Mouse (Mus musculus): ENCODE measurements around the gene Lmln. TPM values are rescaled to one million over a fixed set of nuclear protein-coding genes. Genes with fewer than 3 reads are reported as not detected.

Gene Lmln
- polyA plus RNA-seq, 1 experiment from 2014 or later: 4.5 TPM

DNA sequence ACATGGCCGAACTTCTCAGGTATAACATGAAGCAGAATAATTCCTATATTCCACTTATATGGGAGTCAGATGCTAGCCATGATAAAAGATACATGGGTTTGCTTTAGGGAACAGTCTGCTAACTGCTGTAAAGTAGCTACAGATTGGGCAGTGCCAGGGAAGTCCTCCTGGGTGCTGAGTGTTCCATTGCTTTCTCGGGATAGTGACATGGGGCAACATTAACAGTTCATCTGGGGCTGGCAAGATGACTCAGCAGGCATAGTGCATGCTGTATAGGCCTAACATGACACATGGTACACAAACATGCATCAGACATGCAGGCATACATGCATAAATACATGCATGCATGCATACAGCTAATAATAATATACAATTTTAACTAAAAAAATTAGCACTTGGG, 21.7 kb downstream of the Lmln start:
- WGBS: 86% methylated on average over 2 of the region's 2 CpGs
- no peaks in the 10 kb centered on the region for H3K27me3 ChIP-seq (replicated peaks; ENCODE audit: control insufficient read depth, insufficient read depth, low read length)
- H3K27ac ChIP-seq (ENCODE audit: low read length): no peak overlapping the region
- peaks cover 2% of the 10 kb centered on the region; the same call in 1 of the 2 replicates for H3K36me3 ChIP-seq (ENCODE audit: control insufficient read depth, insufficient read depth)
- no peak overlapping the region for H3K9ac ChIP-seq (replicated peaks; ENCODE audit: low read depth, low read length)
- no peaks in the 10 kb centered on the region for H3K4me1 ChIP-seq (replicated peaks; ENCODE audit: control insufficient read depth, insufficient read depth, low read length)
- no peak overlapping the region for H3K4me3 ChIP-seq (replicated peaks; ENCODE audit: low read length)
- H3K9me3 ChIP-seq (ENCODE audit: control insufficient read depth, low read length): no peaks in the 10 kb centered on the region
- ATAC-seq: no peak
- H3K4me2 ChIP-seq (ENCODE audit: low read length): no peak overlapping the region

DNA sequence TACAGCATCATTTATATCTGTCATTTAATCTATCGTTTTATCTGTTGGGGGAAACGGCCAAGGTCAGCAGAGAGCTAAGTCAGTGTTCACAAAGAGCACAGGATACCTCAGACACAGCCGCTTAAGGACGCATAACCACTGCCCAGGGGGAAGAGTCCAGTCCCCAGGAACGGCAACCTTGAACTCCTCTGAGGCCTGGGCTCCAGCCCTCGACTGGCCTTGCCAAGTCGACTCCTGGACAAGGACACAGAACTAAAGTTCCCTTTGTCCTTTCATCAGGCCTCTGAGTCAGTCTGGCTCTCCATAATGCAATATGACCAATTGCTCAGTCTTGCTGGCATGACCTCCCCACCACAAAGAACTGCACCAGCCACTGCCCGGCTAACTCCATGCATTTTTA, 23.3 kb downstream of the Lmln start:
- H3K27ac ChIP-seq (ENCODE audit: low read length): no peak overlapping the region
- H3K27me3 ChIP-seq (replicated peaks; ENCODE audit: control insufficient read depth, insufficient read depth, low read length): no peaks in the 10 kb centered on the region
- no peak for ATAC-seq
- no peaks in the 10 kb centered on the region for H3K4me1 ChIP-seq (replicated peaks; ENCODE audit: control insufficient read depth, insufficient read depth, low read length)
- H3K4me2 ChIP-seq (ENCODE audit: low read length): no peak overlapping the region
- 86% methylated on average over 8 of the region's 8 CpGs for WGBS
- H3K36me3 ChIP-seq (ENCODE audit: control insufficient read depth, insufficient read depth): peaks cover 2% of the 10 kb centered on the region; the same call in 1 of the 2 replicates
- no peak overlapping the region for H3K9ac ChIP-seq (replicated peaks; ENCODE audit: low read depth, low read length)
- H3K9me3 ChIP-seq (ENCODE audit: control insufficient read depth, low read length): no peaks in the 10 kb centered on the region
- no peak overlapping the region for H3K4me3 ChIP-seq (replicated peaks; ENCODE audit: low read length)

GRCm38 (mm10) chr16:33113726-33114125, 51.4 kb downstream of the Lmln start:
- no peak overlapping the region for H3K27ac ChIP-seq (ENCODE audit: low read length)
- peaks cover 6% of the 10 kb centered on the region for H3K4me1 ChIP-seq (replicated peaks; ENCODE audit: control insufficient read depth, insufficient read depth, low read length)
- no peaks in the 10 kb centered on the region; the same call in 1 of the 2 replicates for H3K36me3 ChIP-seq (ENCODE audit: control insufficient read depth, insufficient read depth)
- H3K4me3 ChIP-seq (replicated peaks; ENCODE audit: low read length): no peak overlapping the region
- no peak overlapping the region for H3K9ac ChIP-seq (replicated peaks; ENCODE audit: low read depth, low read length)
- ATAC-seq: no peak
- H3K27me3 ChIP-seq (replicated peaks; ENCODE audit: control insufficient read depth, insufficient read depth, low read length): no peaks in the 10 kb centered on the region
- H3K9me3 ChIP-seq (ENCODE audit: control insufficient read depth, low read length): no peaks in the 10 kb centered on the region
- no peak overlapping the region for H3K4me2 ChIP-seq (ENCODE audit: low read length)
- 12% methylated on average over 4 of the region's 4 CpGs for WGBS

GRCm38 (mm10) chr16:33123373-33123772, 61.1 kb downstream of the Lmln start:
- Histone ChIP-seq H3K9ac (replicated peaks; ENCODE audit: low read depth, low read length) (no peak overlapping the region), H3K27ac (ENCODE audit: low read length) (no peak overlapping the region), H3K4me1 (replicated peaks; ENCODE audit: control insufficient read depth, insufficient read depth, low read length) (peaks cover 5% of the 10 kb centered on the region; the same call in 1 of the 2 replicates), H3K4me2 (ENCODE audit: low read length) (no peak overlapping the region), H3K4me3 (replicated peaks; ENCODE audit: low read length) (no peak overlapping the region), H3K36me3 (ENCODE audit: control insufficient read depth, insufficient read depth) (no peaks in the 10 kb centered on the region), H3K9me3 (ENCODE audit: control insufficient read depth, low read length) (no peaks in the 10 kb centered on the region), H3K27me3 (replicated peaks; ENCODE audit: control insufficient read depth, insufficient read depth, low read length) (no peaks in the 10 kb centered on the region)
- WGBS: 72% methylated on average over 8 of the region's 8 CpGs
- no peak for ATAC-seq

GRCm38 (mm10) chr16:33123938-33124820, 61.9 kb downstream of the Lmln start:
- no peak for ATAC-seq
- Histone ChIP-seq H3K4me1 (replicated peaks; ENCODE audit: control insufficient read depth, insufficient read depth, low read length) (peaks cover 5% of the 10 kb centered on the region; the same call in 1 of the 2 replicates), H3K27me3 (replicated peaks; ENCODE audit: control insufficient read depth, insufficient read depth, low read length) (no peaks in the 10 kb centered on the region), H3K27ac (ENCODE audit: low read length) (no peak overlapping the region), H3K9ac (replicated peaks; ENCODE audit: low read depth, low read length) (no peak overlapping the region), H3K36me3 (ENCODE audit: control insufficient read depth, insufficient read depth) (no peaks in the 10 kb centered on the region), H3K9me3 (ENCODE audit: control insufficient read depth, low read length) (no peaks in the 10 kb centered on the region), H3K4me2 (ENCODE audit: low read length) (no peak overlapping the region), H3K4me3 (replicated peaks; ENCODE audit: low read length) (no peak overlapping the region)
- 75% methylated on average over 24 of the region's 24 CpGs for WGBS

GRCm38 (mm10) chr16:33127052-33127451, 64.7 kb downstream of the Lmln start:
- Histone ChIP-seq H3K4me3 (replicated peaks; ENCODE audit: low read length) (no peak overlapping the region), H3K9ac (replicated peaks; ENCODE audit: low read depth, low read length) (no peak overlapping the region), H3K9me3 (ENCODE audit: control insufficient read depth, low read length) (no peaks in the 10 kb centered on the region), H3K27ac (ENCODE audit: low read length) (no peak overlapping the region), H3K4me2 (ENCODE audit: low read length) (no peak overlapping the region), H3K36me3 (ENCODE audit: control insufficient read depth, insufficient read depth) (no peaks in the 10 kb centered on the region), H3K27me3 (replicated peaks; ENCODE audit: control insufficient read depth, insufficient read depth, low read length) (no peaks in the 10 kb centered on the region), H3K4me1 (replicated peaks; ENCODE audit: control insufficient read depth, insufficient read depth, low read length) (peaks cover 5% of the 10 kb centered on the region; the same call in 1 of the 2 replicates)
- WGBS: 82% methylated on average over 6 of the region's 6 CpGs
- no peak for ATAC-seq

GRCm38 (mm10) chr16:33130731-33131130, 68.4 kb downstream of the Lmln start:
- no peak for ATAC-seq
- H3K27ac ChIP-seq (ENCODE audit: low read length): no peak overlapping the region
- H3K9ac ChIP-seq (replicated peaks; ENCODE audit: low read depth, low read length): no peak overlapping the region
- 33% methylated on average over 4 of the region's 4 CpGs for WGBS
- H3K36me3 ChIP-seq (ENCODE audit: control insufficient read depth, insufficient read depth): no peaks in the 10 kb centered on the region
- no peaks in the 10 kb centered on the region for H3K9me3 ChIP-seq (ENCODE audit: control insufficient read depth, low read length)
- no peak overlapping the region for H3K4me3 ChIP-seq (replicated peaks; ENCODE audit: low read length)
- no peak overlapping the region for H3K4me2 ChIP-seq (ENCODE audit: low read length)
- no peaks in the 10 kb centered on the region for H3K27me3 ChIP-seq (replicated peaks; ENCODE audit: control insufficient read depth, insufficient read depth, low read length)
- 0 out of 2 replicates have a peak, but pooled peaks cover 3% of the 10 kb centered on the region for H3K4me1 ChIP-seq (replicated peaks; ENCODE audit: control insufficient read depth, insufficient read depth, low read length)

DNA sequence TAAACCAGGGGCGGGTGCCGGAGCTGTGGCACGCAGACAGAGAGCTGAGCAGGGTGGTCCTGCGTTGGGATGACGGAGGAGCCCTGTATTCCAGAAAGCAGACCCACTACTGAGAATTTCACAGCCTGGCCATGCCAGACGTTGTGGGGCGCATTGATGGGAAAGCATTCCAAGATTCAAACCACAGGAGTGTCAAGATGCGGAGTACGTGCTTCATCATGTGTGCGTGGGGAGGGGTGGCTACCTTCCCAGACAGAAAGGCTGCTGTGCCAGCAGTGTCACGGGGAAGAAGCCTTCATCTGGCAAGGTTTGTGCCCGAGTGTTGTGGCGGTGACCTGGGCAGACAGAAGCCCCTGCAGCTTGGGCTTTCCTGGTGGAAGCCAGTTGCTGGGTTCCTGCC, 70.9 kb downstream of the Lmln start:
- ATAC-seq: no peak
- no peaks in the 10 kb centered on the region for H3K9me3 ChIP-seq (ENCODE audit: control insufficient read depth, low read length)
- H3K4me1 ChIP-seq (replicated peaks; ENCODE audit: control insufficient read depth, insufficient read depth, low read length): 0 out of 2 replicates have a peak, but pooled peaks cover 3% of the 10 kb centered on the region
- no peak overlapping the region for H3K9ac ChIP-seq (replicated peaks; ENCODE audit: low read depth, low read length)
- WGBS: 74% methylated on average over 13 of the region's 13 CpGs
- no peaks in the 10 kb centered on the region for H3K36me3 ChIP-seq (ENCODE audit: control insufficient read depth, insufficient read depth)
- H3K4me2 ChIP-seq (ENCODE audit: low read length): no peak overlapping the region
- H3K27me3 ChIP-seq (replicated peaks; ENCODE audit: control insufficient read depth, insufficient read depth, low read length): no peaks in the 10 kb centered on the region
- no peak overlapping the region for H3K27ac ChIP-seq (ENCODE audit: low read length)
- no peak overlapping the region for H3K4me3 ChIP-seq (replicated peaks; ENCODE audit: low read length)

GRCm38 (mm10) chr16:33135167-33135566, 72.8 kb downstream of the Lmln start:
- Histone ChIP-seq H3K27ac (ENCODE audit: low read length) (no peak overlapping the region), H3K9me3 (ENCODE audit: control insufficient read depth, low read length) (no peaks in the 10 kb centered on the region), H3K27me3 (replicated peaks; ENCODE audit: control insufficient read depth, insufficient read depth, low read length) (no peaks in the 10 kb centered on the region), H3K9ac (replicated peaks; ENCODE audit: low read depth, low read length) (no peak overlapping the region), H3K36me3 (ENCODE audit: control insufficient read depth, insufficient read depth) (no peaks in the 10 kb centered on the region), H3K4me1 (replicated peaks; ENCODE audit: control insufficient read depth, insufficient read depth, low read length) (0 out of 2 replicates have a peak, but pooled peaks cover 3% of the 10 kb centered on the region), H3K4me3 (replicated peaks; ENCODE audit: low read length) (no peak overlapping the region), H3K4me2 (ENCODE audit: low read length) (no peak overlapping the region)
- no peak for ATAC-seq
- WGBS: 66% methylated on average over 4 of the region's 4 CpGs

Measured in forebrain, embryonic 16.5 days (tissue).